Mouse (Mus musculus): ENCODE data around the gene Tesk2. TPM values are rescaled to one million over a fixed set of nuclear protein-coding genes. Genes with fewer than 3 reads are reported as not detected.

Tesk2 gene
- total RNA-seq, 2 experiments from 2014 or later: 1.9 to 2.1 TPM

Other genes with a start within 250 kb of the Tesk2 start
- gene Ipp, start 213.4 kb upstream of the Tesk2 start, total RNA-seq (2021): 10 to 100 TPM; 17.3 to 18.0 TPM
- 10 to 100 TPM; 18.6 to 20.0 TPM for gene Tmem69, start 165.0 kb upstream of the Tesk2 start, total RNA-seq (2021)
- gene Gpbp1l1, start 163.3 kb upstream of the Tesk2 start, total RNA-seq (2021): 10 to 100 TPM; 55.7 to 66.5 TPM
- 1 to 10 TPM; 1.5 to 4.1 TPM for gene Ccdc17, start 124.3 kb upstream of the Tesk2 start, total RNA-seq (2021)
- 10 to 100 TPM; 89.1 to 92.2 TPM for gene Nasp, start 93.0 kb upstream of the Tesk2 start, total RNA-seq (2021)
- 100 to 1,000 TPM; 438 to 466 TPM for gene Akr1a1, start 69.3 kb upstream of the Tesk2 start, total RNA-seq (2021)
- gene Prdx1, start 35.4 kb upstream of the Tesk2 start, total RNA-seq (2021): 100 to 1,000 TPM; 393 to 438 TPM
- gene Mmachc, start 12.5 kb upstream of the Tesk2 start, total RNA-seq (2021): 10 to 100 TPM; 26.5 to 32.4 TPM
- gene Ccdc163, start 12.4 kb upstream of the Tesk2 start, total RNA-seq (2021): 10 to 100 TPM; 10.2 to 10.5 TPM
- gene Toe1, start 86.7 kb downstream of the Tesk2 start, total RNA-seq (2021): 10 to 100 TPM; 13.3 to 15.4 TPM
- gene Mutyh, start 86.8 kb downstream of the Tesk2 start, total RNA-seq (2021): 1 to 10 TPM; 4.0 to 4.2 TPM
- 1 to 10 TPM; 1.3 to 2.2 TPM for gene Hpdl, start 100.8 kb downstream of the Tesk2 start, total RNA-seq (2021)
- 1 to 10 TPM; 2.1 to 2.4 TPM for gene Zswim5, start 156.4 kb downstream of the Tesk2 start, total RNA-seq (2021)

Data from heart, postnatal 4 days (tissue).